Mouse (Mus musculus) lung, postnatal 0 days (tissue): ENCODE results near the gene Fgd6. TPM values are rescaled to one million over a fixed set of nuclear protein-coding genes. Genes with fewer than 3 reads are reported as not detected.

Source experiments
- ATAC-seq: fragments of 200-750 bp; cut with Nextera tagmentation; 2 replicates; pipeline ENCODE4 v1.8.0; 2017; ENCODE audit warnings: moderate library complexity
- DNase-seq: peaks from one replicate; pipeline ENCODE4 v3.0.0-alpha.2; 2016; ENCODE audit warnings: low spot score
- H3K27ac ChIP-seq: fragments of 300-500 bp; sonication (generic); 2 replicates; pipeline ENCODE4 v1.5.1; 2014; ENCODE audit warnings: antibody characterized with exemption, mild to moderate bottlenecking, low read length, mixed read lengths
- H3K27me3 ChIP-seq: fragments of 300-500 bp; sonication (generic); replicated peaks from 2 replicates; pipeline ENCODE4 v1.6.1; 2014; ENCODE audit warnings: low read length, mixed read lengths; ENCODE audit not compliant: insufficient read depth
- H3K36me3 ChIP-seq: fragments of 300-500 bp; sonication (generic); 2 replicates; pipeline ENCODE4 v1.6.1; 2014; ENCODE audit warnings: low read length, mixed read lengths; ENCODE audit not compliant: insufficient read depth
- H3K4me1 ChIP-seq: fragments of 300-500 bp; sonication (generic); 2 replicates; pipeline ENCODE4 v1.6.1; 2014; ENCODE audit warnings: antibody characterized with exemption, low read depth, low read length, mixed read lengths; ENCODE audit not compliant: insufficient read depth
- H3K4me2 ChIP-seq: fragments of 300-500 bp; sonication (generic); replicated peaks from 2 replicates; pipeline ENCODE4 v1.6.1; 2014; ENCODE audit warnings: low read depth, mild to moderate bottlenecking, low read length, moderate library complexity, mixed read lengths
- H3K4me3 ChIP-seq: fragments of 300-500 bp; sonication (generic); 2 replicates; pipeline ENCODE4 v1.5.1; 2014; ENCODE audit warnings: low read depth, low read length
- H3K9ac ChIP-seq: fragments of 300-500 bp; sonication (generic); replicated peaks from 2 replicates; pipeline ENCODE4 v1.6.1; 2014; ENCODE audit warnings: low read depth, mild to moderate bottlenecking
- H3K9me3 ChIP-seq: fragments of 300-500 bp; sonication (generic); 2 replicates; pipeline ENCODE4 v1.6.1; 2016; ENCODE audit warnings: low read length, mixed read lengths
- CTCF ChIP-seq: IDR thresholded peaks from 2 replicates; pipeline ENCODE4 v1.5.1; 2016; ENCODE audit warnings: antibody characterized with exemption, mild to moderate bottlenecking
- EP300 ChIP-seq: IDR thresholded peaks from 2 replicates; pipeline ENCODE4 v1.6.1; 2016; ENCODE audit warnings: antibody characterized with exemption, mild to moderate bottlenecking, control low read depth
- WGBS: fragments of 180-500 bp; shearing (Covaris S2); extraction: QIAGEN DNeasy Blood & Tissue Kit; methylation state at CpG from one replicate; pipeline ENCODE4 v1.1.7; 2014; 5-methylcytosine and 5-hydroxymethylcytosine counted together
- polyA plus RNA-seq: library from polyadenylated mRNA; unstranded; fragments of >200 nt; fragmentation: Nextera tagmentation; extraction: Ambion mirVana; gene quantifications from 2 replicates; pipeline ENCODE4 v1.2.1, GENCODE M21; 2015

The Fgd6 gene
- polyA plus RNA-seq, 1 experiment from 2014 or later, result 3.2 TPM

GRCm38 (mm10) chr10:94025079-94025478 is 10.7 kb upstream of the Fgd6 start:
- Histone ChIP-seq H3K27ac (no peak overlapping the region), H3K9ac (no peak overlapping the region), H3K4me1 (no peaks in the 10 kb centered on the region), H3K27me3 (no peaks in the 10 kb centered on the region), H3K36me3 (no peaks in the 10 kb centered on the region), H3K9me3 (no peaks in the 10 kb centered on the region), H3K4me2 (no peak overlapping the region), H3K4me3 (no peak overlapping the region)
- ATAC-seq (no peak), DNase-seq (no peak)
- 95% methylated on average over 8 of the region's 8 CpGs for WGBS
- TF ChIP-seq EP300 (no peak), CTCF (no peak)

- Histone ChIP-seq H3K4me2 (no peak overlapping the region), H3K9ac (no peak overlapping the region), H3K27ac (no peak overlapping the region), H3K4me3 (no peak overlapping the region), H3K4me1 (no peaks in the 10 kb centered on the region), H3K36me3 (no peaks in the 10 kb centered on the region), H3K9me3 (no peaks in the 10 kb centered on the region), H3K27me3 (no peaks in the 10 kb centered on the region)
- 88% methylated on average over 6 of the region's 6 CpGs for WGBS
- TF ChIP-seq CTCF (no peak), EP300 (no peak)
- ATAC-seq (no peak), DNase-seq (no peak)
Observed at GRCm38 (mm10) chr10:94028493-94028892, 7.3 kb upstream of the Fgd6 start.

GRCm38 (mm10) chr10:94031164-94031563 is 4.6 kb upstream of the Fgd6 start:
- TF ChIP-seq EP300, result no peak
- no peak for TF ChIP-seq CTCF

GRCm38 (mm10) chr10:94034876-94035657 is 734 bp upstream of the Fgd6 start:
- DNase-seq (peak; percentile 67), ATAC-seq (peak; percentile 76)
- Histone ChIP-seq H3K4me2 (peak overlapping the region; percentile 70), H3K27ac (peak overlapping the region; percentile 72), H3K4me3 (peak overlapping the region; percentile 90), H3K27me3 (no peaks in the 10 kb centered on the region), H3K36me3 (no peaks in the 10 kb centered on the region), H3K9me3 (no peaks in the 10 kb centered on the region), H3K4me1 (peaks cover 8% of the 10 kb centered on the region), H3K9ac (peak overlapping the region; percentile 71)
- TF ChIP-seq CTCF (no peak), EP300 (no peak)
- 2% methylated on average over 27 of the region's 30 CpGs for WGBS

More at GRCm38 (mm10) chr10:94031164-94031563, 4.6 kb upstream of the Fgd6 start:
- 91% methylated on average over 6 of the region's 6 CpGs for WGBS
- H3K27ac ChIP-seq, result no peak overlapping the region
- ATAC-seq (no peak), DNase-seq (no peak)
- H3K36me3 ChIP-seq, result no peaks in the 10 kb centered on the region
- H3K4me2 ChIP-seq, result no peak overlapping the region
- no peak overlapping the region for H3K9ac ChIP-seq
- no peaks in the 10 kb centered on the region for H3K9me3 ChIP-seq
- H3K4me3 ChIP-seq, result no peak overlapping the region
- no peaks in the 10 kb centered on the region for H3K27me3 ChIP-seq
- peaks cover 8% of the 10 kb centered on the region for H3K4me1 ChIP-seq

- Histone ChIP-seq H3K27me3 (no peaks in the 10 kb centered on the region), H3K27ac (peak overlapping the region; percentile 74), H3K4me3 (peak overlapping the region; percentile 90), H3K36me3 (no peaks in the 10 kb centered on the region), H3K4me2 (peak overlapping the region; percentile 73), H3K9me3 (no peaks in the 10 kb centered on the region), H3K4me1 (peaks cover 8% of the 10 kb centered on the region), H3K9ac (peak overlapping the region; percentile 82)
- WGBS, result 1% methylated on average over 25 of the region's 32 CpGs
- peak; percentile 16 for ATAC-seq
- TF ChIP-seq CTCF (no peak), EP300 (no peak)
- peak; percentile 71 for DNase-seq
Observed at GRCm38 (mm10) chr10:94036375-94036758, 566 bp downstream of the Fgd6 start.

- no peaks in the 10 kb centered on the region for H3K9me3 ChIP-seq
- DNase-seq (peak; percentile 25), ATAC-seq (no peak)
- peaks cover 8% of the 10 kb centered on the region for H3K4me1 ChIP-seq
- no peak overlapping the region for H3K9ac ChIP-seq
- no peaks in the 10 kb centered on the region for H3K36me3 ChIP-seq
- no peaks in the 10 kb centered on the region for H3K27me3 ChIP-seq
- no peak overlapping the region for H3K27ac ChIP-seq
- WGBS, result 18% methylated on average over 9 of the region's 9 CpGs
- H3K4me2 ChIP-seq, result peak overlapping the region; percentile 73
- TF ChIP-seq CTCF, result no peak
- no peak for TF ChIP-seq EP300
- H3K4me3 ChIP-seq, result peak overlapping the region; percentile 90; the same call in 1 of the 2 replicates
Observed at GRCm38 (mm10) chr10:94037196-94037595, 1.4 kb downstream of the Fgd6 start.
